Mouse (Mus musculus) liver, embryonic 15.5 days (tissue): ENCODE results near the gene Meis1. TPM values are rescaled to one million over a fixed set of nuclear protein-coding genes. Genes with fewer than 3 reads are reported as not detected.

Experiments used
- ATAC-seq: fragments of 200-750 bp; cut with Nextera tagmentation; 2 replicates; pipeline ENCODE4 v1.8.0; 2017; ENCODE audit warnings: moderate number of reproducible peaks, mild to moderate bottlenecking, moderate library complexity; ENCODE audit not compliant: insufficient read depth
- H3K27ac ChIP-seq: fragments of 300-500 bp; sonication (generic); replicated peaks from 2 replicates; pipeline ENCODE4 v1.5.1; 2015; ENCODE audit warnings: mild to moderate bottlenecking, inconsistent platforms
- H3K27me3 ChIP-seq: fragments of 300-500 bp; sonication (generic); 2 replicates; pipeline ENCODE4 v1.6.1; 2015; ENCODE audit warnings: mild to moderate bottlenecking, inconsistent platforms
- H3K36me3 ChIP-seq: fragments of 300-500 bp; sonication (generic); replicated peaks from 2 replicates; pipeline ENCODE4 v1.6.1; 2015; ENCODE audit warnings: moderate library complexity, mild to moderate bottlenecking, inconsistent platforms
- H3K4me1 ChIP-seq: fragments of 300-500 bp; sonication (generic); replicated peaks from 2 replicates; pipeline ENCODE4 v1.6.1; 2015; ENCODE audit warnings: inconsistent platforms
- H3K4me2 ChIP-seq: fragments of 300-500 bp; sonication (generic); 2 replicates; pipeline ENCODE4 v1.6.1; 2015; ENCODE audit warnings: moderate library complexity, mild to moderate bottlenecking, inconsistent platforms
- H3K4me3 ChIP-seq: fragments of 300-500 bp; sonication (generic); replicated peaks from 2 replicates; pipeline ENCODE4 v1.5.1; 2015; ENCODE audit warnings: mild to moderate bottlenecking, inconsistent platforms
- H3K9ac ChIP-seq: fragments of 300-500 bp; sonication (generic); 2 replicates; pipeline ENCODE4 v1.6.1; 2015; ENCODE audit warnings: moderate library complexity, mild to moderate bottlenecking, inconsistent platforms
- H3K9me3 ChIP-seq: fragments of 300-500 bp; sonication (generic); replicated peaks from 2 replicates; pipeline ENCODE4 v1.6.1; 2016; ENCODE audit warnings: inconsistent platforms
- WGBS: fragments of 180-500 bp; shearing (Covaris S2); methylation state at CpG from one replicate; pipeline ENCODE4 v1.1.7; 2015; ENCODE audit warnings: mixed read lengths; ENCODE audit not compliant: insufficient replicate concordance; 5-methylcytosine and 5-hydroxymethylcytosine counted together
- polyA plus RNA-seq: library from polyadenylated mRNA; unstranded; fragments of >200 nt; fragmentation: Nextera tagmentation; extraction: Ambion mirVana; gene quantifications from 2 replicates; pipeline ENCODE4 v1.2.1, GENCODE M21; 2015

Gene Meis1
- polyA plus RNA-seq, 1 experiment from 2014 or later, result 8.1 TPM

DNA sequence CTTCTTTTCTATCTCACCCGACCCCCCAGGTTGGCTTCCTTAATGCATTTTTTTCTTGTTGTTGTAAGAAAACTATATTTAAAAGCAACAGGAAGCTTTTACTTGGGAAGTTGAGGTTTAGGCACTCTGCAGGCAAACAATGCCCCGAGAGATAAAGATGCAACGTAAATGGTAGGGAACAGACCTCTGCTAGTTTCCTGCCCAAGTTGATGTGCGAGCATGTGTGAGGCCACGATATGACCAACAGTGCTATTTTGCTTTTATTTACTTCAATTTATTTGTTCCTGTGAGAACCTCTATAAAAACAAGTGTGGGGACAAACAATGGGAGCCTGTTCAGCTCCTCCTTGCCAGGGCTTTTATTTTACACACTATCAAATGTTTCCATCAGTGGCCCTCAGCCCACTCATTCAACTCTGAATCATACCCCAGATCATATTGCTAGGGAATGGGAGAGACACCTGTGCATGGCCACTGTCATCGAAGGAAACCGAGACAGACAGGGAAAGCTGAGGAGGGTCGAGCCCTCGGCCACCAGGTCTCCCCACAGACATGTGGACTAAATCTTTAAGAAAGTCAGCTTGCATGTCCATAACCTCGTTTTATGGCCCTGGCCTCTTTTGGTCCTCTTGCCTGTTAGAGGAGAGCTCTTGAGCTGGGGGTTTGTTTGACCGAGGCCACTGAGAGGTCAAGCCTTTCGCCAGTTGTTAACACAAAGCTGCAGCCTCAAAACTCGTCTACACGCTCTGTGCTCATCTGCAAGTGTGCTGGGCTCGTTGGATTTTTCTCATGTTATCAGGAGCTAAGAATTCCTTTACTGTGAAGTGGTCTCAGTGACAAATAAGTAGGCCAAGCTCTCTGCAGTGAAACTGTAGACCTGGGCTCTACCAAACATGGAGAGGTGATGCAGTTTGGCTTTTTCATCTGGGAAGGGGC lies 55.3 kb downstream of the Meis1 start:
- no peaks in the 10 kb centered on the region for H3K9me3 ChIP-seq
- ATAC-seq, result no peak
- H3K4me2 ChIP-seq, result no peak overlapping the region
- no peak overlapping the region; the same call in 1 of the 2 replicates for H3K27ac ChIP-seq
- peaks cover 9% of the 10 kb centered on the region for H3K4me1 ChIP-seq
- no peaks in the 10 kb centered on the region for H3K36me3 ChIP-seq
- H3K27me3 ChIP-seq, result no peaks in the 10 kb centered on the region
- H3K4me3 ChIP-seq, result no peak overlapping the region
- H3K9ac ChIP-seq, result no peak overlapping the region
- 12% methylated on average over 15 of the region's 15 CpGs for WGBS

DNA sequence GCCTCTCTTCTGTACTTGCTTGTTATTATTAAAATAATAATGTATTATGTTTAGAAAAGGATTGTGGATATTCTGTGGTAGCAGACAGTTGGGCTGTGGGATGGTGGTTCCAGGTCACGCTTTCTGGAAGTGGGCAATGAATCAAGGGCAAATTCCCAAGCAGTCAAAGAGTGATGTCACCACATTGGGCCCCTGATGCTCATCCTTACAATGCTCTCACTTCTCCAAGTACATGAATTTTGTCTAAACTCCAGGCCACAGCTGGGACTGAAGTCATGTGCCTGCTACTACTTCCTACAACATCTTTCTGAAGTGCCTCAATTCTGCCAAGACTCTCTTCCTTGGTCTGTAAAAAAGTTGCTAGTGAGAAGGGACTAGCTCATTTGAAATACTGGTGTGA lies 59.3 kb downstream of the Meis1 start:
- no peak for ATAC-seq
- H3K27me3 ChIP-seq, result no peaks in the 10 kb centered on the region
- H3K36me3 ChIP-seq, result no peaks in the 10 kb centered on the region
- H3K27ac ChIP-seq, result no peak overlapping the region
- H3K9ac ChIP-seq, result no peak overlapping the region
- WGBS, result 71% methylated on average over 1 of the region's 1 CpGs
- no peak overlapping the region for H3K4me3 ChIP-seq
- no peaks in the 10 kb centered on the region for H3K9me3 ChIP-seq
- no peak overlapping the region for H3K4me2 ChIP-seq
- peaks cover 20% of the 10 kb centered on the region for H3K4me1 ChIP-seq

DNA sequence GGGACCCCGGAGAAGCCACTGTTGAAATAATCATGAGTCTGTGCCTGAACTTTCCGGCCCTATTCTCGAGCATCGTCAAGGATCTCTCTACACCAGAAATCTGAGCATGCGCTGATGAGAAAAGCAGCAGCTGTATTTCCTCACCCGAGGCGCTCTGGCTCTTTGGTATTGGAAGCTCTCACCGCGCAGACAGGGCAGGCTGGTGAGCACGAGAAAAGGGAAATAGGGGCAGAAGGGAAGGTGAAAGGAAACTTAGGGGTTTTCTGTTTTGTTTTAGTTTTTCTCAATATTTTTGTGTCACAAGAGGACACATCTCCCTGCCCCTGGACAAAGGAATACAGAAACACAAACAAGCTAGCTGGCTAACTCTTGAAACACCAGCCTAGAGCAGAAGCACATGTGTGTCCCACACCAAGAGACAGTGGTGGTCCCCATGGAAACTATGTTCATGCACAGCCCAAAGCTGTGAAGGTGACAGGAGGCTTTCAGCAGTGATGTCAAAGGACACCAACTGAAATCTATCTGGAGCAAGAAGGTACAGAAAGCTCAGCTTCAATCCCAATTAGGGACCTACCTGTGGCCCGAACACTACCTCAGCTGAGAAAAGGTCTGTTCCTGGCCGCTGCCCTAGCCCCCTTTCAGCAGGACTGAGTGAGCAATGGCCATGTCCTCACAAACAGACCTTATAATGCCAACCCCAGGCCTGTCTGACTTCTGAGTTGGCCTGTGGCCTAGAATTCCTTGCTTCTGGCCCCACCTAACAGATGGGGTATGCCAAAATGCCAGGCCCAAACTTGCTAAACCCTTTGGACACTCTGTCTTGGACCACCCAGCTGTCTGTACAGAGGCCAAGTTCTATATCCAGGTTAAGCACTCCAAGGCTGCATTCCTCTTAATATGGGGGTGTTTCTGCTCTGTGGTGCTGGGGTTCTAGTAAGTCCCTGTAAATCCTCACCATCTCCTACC lies 60.7 kb downstream of the Meis1 start:
- ATAC-seq, result no peak
- H3K27ac ChIP-seq, result no peak overlapping the region
- no peaks in the 10 kb centered on the region for H3K9me3 ChIP-seq
- no peak overlapping the region for H3K4me3 ChIP-seq
- H3K36me3 ChIP-seq, result no peaks in the 10 kb centered on the region
- peaks cover 12% of the 10 kb centered on the region for H3K4me1 ChIP-seq
- 24% methylated on average over 12 of the region's 12 CpGs for WGBS
- no peaks in the 10 kb centered on the region for H3K27me3 ChIP-seq
- no peak overlapping the region for H3K9ac ChIP-seq
- peak overlapping the region; percentile 36 for H3K4me2 ChIP-seq

DNA sequence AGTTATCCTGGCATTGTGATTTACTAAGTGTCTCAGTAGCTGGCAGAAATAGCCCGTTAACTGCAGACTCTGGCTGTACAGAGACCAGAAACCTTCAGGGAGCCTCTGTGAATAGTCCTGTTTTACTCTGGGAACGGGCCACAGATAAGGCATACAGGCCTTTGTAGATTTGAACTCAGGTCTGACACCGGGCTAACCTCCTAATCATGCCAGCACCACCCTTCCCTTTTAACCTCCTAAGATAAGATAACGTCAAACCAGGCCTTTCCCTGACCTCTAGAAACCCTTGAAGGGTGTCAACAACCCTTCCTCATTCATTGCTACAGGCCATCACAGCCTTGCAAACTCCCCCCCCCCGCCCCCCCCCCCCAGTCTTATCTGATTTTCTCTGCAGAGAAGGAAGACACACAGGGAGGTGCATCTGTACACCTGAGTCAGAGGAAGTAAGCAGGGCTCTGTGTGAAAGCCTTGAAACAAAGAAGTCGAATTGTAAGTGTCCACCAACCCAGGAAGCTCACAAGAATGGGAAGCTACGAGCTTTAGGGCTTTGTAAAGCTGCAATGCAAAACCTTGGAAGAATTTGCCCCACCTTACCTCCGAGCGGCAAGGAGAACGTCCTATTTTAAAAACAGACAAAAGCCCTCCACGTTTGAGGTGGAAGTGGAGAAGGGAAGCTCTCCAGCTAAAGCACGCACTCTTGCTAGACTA lies 61.5 kb downstream of the Meis1 start:
- peaks cover 11% of the 10 kb centered on the region for H3K4me1 ChIP-seq
- no peak; the same call in 1 of the 2 replicates for ATAC-seq
- WGBS, result 9% methylated on average over 12 of the region's 12 CpGs
- H3K4me2 ChIP-seq, result peak overlapping the region; percentile 36
- H3K4me3 ChIP-seq, result no peak overlapping the region
- no peaks in the 10 kb centered on the region for H3K36me3 ChIP-seq
- H3K27me3 ChIP-seq, result no peaks in the 10 kb centered on the region
- H3K9me3 ChIP-seq, result no peaks in the 10 kb centered on the region
- no peak overlapping the region for H3K27ac ChIP-seq
- no peak overlapping the region for H3K9ac ChIP-seq

DNA sequence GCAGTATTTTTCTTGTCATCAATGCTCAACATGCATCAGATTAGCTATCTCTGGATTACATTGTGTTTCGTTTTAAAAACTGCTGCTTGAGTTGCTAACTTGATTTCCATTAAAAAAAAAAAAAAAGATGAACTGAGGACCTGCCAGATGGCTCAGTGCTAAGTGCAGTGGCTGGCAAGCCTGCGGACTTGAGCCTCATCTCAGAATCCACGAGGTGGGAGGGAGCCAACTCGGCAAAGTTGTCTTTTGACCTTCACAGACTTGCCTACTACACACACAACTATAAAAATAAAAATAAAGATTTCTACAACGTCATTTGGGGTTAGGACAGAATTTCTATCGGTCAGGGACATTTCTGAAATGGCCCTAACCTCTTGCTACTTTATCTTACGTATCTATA lies 62.8 kb downstream of the Meis1 start:
- 54% methylated on average over 7 of the region's 7 CpGs for WGBS
- Histone ChIP-seq H3K4me3 (no peak overlapping the region), H3K9ac (no peak overlapping the region), H3K27ac (no peak overlapping the region), H3K4me1 (peaks cover 11% of the 10 kb centered on the region), H3K4me2 (no peak overlapping the region), H3K9me3 (no peaks in the 10 kb centered on the region), H3K36me3 (no peaks in the 10 kb centered on the region), H3K27me3 (no peaks in the 10 kb centered on the region)
- no peak for ATAC-seq

DNA sequence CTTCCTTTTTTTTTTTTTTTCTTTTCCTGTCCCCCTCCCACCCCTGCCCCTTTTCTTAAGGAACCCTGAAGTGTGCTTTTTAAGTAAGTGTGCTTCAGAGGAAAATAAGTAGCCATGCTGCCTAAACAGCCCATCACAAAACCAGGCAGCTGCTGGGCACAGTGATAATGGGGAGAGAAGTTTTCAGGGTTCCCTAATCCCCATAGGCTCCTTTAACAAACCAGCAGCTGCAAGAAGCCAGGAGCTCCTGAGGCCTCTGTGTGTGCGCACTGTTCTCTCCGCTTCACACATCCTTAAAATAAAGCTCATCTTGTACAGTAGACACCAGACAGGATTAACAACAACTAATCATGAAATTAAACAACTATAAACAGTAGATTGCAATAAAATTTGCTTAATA lies 63.9 kb downstream of the Meis1 start:
- Histone ChIP-seq H3K27me3 (no peaks in the 10 kb centered on the region), H3K4me2 (no peak overlapping the region), H3K9me3 (no peaks in the 10 kb centered on the region), H3K27ac (no peak overlapping the region), H3K4me1 (peaks cover 11% of the 10 kb centered on the region), H3K9ac (no peak overlapping the region), H3K36me3 (no peaks in the 10 kb centered on the region), H3K4me3 (no peak overlapping the region)
- ATAC-seq, result no peak
- WGBS, result 74% methylated on average over 2 of the region's 2 CpGs

- H3K9me3 ChIP-seq, result no peaks in the 10 kb centered on the region
- no peak overlapping the region for H3K9ac ChIP-seq
- no peak overlapping the region for H3K27ac ChIP-seq
- H3K27me3 ChIP-seq, result no peaks in the 10 kb centered on the region
- 69% methylated on average over 7 of the region's 7 CpGs for WGBS
- no peaks in the 10 kb centered on the region for H3K36me3 ChIP-seq
- H3K4me2 ChIP-seq, result no peak overlapping the region
- no peak overlapping the region for H3K4me3 ChIP-seq
- H3K4me1 ChIP-seq, result peaks cover 16% of the 10 kb centered on the region
- ATAC-seq, result no peak
Observed at GRCm38 (mm10) chr11:18953892-18954291, 64.9 kb downstream of the Meis1 start.

DNA sequence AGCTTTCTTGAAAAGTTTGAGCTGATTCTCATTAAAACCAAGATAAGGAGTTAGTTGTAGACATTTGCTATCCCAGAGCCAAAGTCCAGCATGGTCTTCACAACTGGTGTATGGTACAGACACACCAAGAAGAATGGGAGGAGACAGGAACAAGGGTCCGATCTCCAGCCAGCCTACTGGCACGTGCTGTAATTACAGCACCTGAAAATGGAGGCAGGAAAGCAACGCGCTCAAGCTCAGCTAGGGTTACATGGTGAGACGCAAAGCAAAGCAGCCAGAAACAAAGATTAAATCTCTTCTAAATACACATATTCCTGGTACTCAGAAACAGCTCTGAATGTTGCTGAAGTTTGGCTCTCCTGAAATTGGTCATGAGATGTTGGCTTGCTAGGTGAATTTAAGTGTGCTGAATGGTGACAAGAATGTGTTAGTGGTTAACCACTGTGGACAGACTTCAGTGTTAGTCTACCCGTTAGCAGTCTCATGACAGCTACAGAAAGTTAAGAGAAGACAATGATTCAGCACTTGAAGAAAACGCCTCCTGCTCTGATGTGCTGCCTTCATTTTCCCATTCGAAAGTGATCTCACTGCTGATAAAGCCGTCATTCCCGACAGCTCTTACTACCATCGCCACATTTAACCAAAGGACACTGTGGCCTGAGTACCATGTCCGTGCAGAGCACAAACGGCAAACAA lies 70.0 kb downstream of the Meis1 start:
- WGBS, result 25% methylated on average over 13 of the region's 13 CpGs
- Histone ChIP-seq H3K4me1 (0 out of 2 replicates have a peak, but pooled peaks cover 9% of the 10 kb centered on the region), H3K36me3 (no peaks in the 10 kb centered on the region), H3K9me3 (no peaks in the 10 kb centered on the region), H3K4me2 (no peak overlapping the region), H3K4me3 (no peak overlapping the region), H3K27me3 (no peaks in the 10 kb centered on the region), H3K27ac (no peak overlapping the region), H3K9ac (no peak overlapping the region)
- no peak for ATAC-seq

GRCm38 (mm10) chr11:18947434-18947833 lies 71.4 kb downstream of the Meis1 start:
- Histone ChIP-seq H3K27me3 (no peaks in the 10 kb centered on the region), H3K9me3 (no peaks in the 10 kb centered on the region)
- WGBS, result 44% methylated on average over 3 of the region's 3 CpGs

DNA sequence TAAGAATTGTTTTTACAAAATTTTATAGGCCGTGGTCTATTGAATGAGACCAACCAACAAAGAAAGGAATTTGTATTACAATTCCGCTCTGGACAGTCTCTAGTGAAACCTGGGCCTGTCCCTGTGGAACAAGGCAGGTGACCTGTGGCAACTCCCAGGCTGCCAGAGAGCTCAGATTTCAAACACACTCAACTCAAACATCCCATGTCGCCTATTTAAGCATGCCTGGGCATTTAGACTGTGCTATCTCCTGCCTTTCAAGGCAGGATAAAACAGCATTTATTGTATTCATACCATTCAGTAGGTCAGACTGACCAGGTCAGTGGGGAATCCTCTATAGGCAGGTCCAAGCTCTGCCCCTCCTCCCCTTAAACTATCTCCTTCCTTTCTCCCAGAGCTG lies 73.0 kb downstream of the Meis1 start:
- no peak overlapping the region for H3K27ac ChIP-seq
- no peak for ATAC-seq
- no peaks in the 10 kb centered on the region for H3K36me3 ChIP-seq
- H3K9me3 ChIP-seq, result no peaks in the 10 kb centered on the region
- 45% methylated on average over 3 of the region's 3 CpGs for WGBS
- no peaks in the 10 kb centered on the region for H3K27me3 ChIP-seq
- H3K4me3 ChIP-seq, result no peak overlapping the region
- no peak overlapping the region for H3K4me2 ChIP-seq
- H3K4me1 ChIP-seq, result 0 out of 2 replicates have a peak, but pooled peaks cover 9% of the 10 kb centered on the region
- no peak overlapping the region for H3K9ac ChIP-seq

More at GRCm38 (mm10) chr11:18947434-18947833, 71.4 kb downstream of the Meis1 start:
- 0 out of 2 replicates have a peak, but pooled peaks cover 9% of the 10 kb centered on the region for H3K4me1 ChIP-seq
- no peaks in the 10 kb centered on the region for H3K36me3 ChIP-seq
- no peak overlapping the region for H3K4me2 ChIP-seq
- H3K9ac ChIP-seq, result no peak overlapping the region
- no peak overlapping the region for H3K4me3 ChIP-seq
- no peak overlapping the region for H3K27ac ChIP-seq
- no peak for ATAC-seq
